Comparison of ENCODE assay signal across 9 mouse cellular contexts in the genomic region with DNA sequence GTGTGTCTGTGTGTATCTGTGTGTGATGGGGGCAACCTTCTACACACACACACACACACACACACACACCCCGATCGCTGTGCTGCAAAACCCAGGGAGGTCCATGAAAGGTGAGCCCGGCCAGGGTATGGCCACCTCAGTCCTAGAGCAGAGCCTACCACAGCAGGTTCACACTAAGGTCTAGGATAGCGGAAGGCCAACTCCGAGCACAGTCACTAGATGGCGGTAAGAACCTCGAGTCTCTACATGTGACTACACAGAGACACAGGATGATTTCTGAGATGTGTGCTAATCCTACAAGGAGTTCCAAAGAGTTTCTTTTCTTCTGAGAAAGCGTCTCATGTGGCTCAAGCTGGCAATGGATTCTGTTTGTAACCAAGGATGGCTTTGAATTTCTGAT. TPM values are rescaled to one million over a fixed set of nuclear protein-coding genes. Genes with fewer than 3 reads are reported as not detected.
DNase-seq lines count a peak whose midpoint lies in the region; ATAC-seq and TF ChIP-seq lines count a peak whose summit lies in the region.
"Had no signal": no experiment of that assay in that cellular context is flagged by ENCODE, and none has a peak within 500 bp of the region (broad histone marks: within the 10 kb centered on the region; RNA-seq: fewer than 3 reads in every experiment).

No protein-coding gene starts in this region.

- H3K4me2 ChIP-seq in hindbrain, embryonic 14.5 days (replicated peaks) = no peak overlapping the region
- H3K4me2 ChIP-seq in liver, postnatal 0 days (ENCODE audit: low read depth, low read length) = no peak overlapping the region
- H3K4me2 ChIP-seq: heart, embryonic 13.5 days had no signal

- H3K27ac ChIP-seq in hindbrain, embryonic 14.5 days = no peak overlapping the region
- H3K27ac ChIP-seq in liver, postnatal 0 days (ENCODE audit: low read depth) = no peak overlapping the region
- H3K27ac ChIP-seq: heart, embryonic 13.5 days had no signal

- peak; percentile 39 for DNase-seq in cerebellum, adult 8-10 months
- no peak for DNase-seq in cerebellum, adult 11 months
- peak; percentile 44 to 59 for DNase-seq in right cerebral cortex, adult 2 months (ENCODE audit: low spot score in 2 of 2)
- no peak for DNase-seq in right cerebral cortex, postnatal 25 days
- DNase-seq in hindbrain, embryonic 14.5 days (ENCODE audit: low spot score) = peak; percentile 62
- peak; percentile 59 for DNase-seq in liver, postnatal 0 days
- peak; percentile 47 for DNase-seq in right cerebral cortex, postnatal 14 days

- peak; percentile 86 for ATAC-seq in common myeloid progenitor, adult 5-6 weeks (replicated peaks; ENCODE audit: low read depth, poor library complexity, severe bottlenecking)
- no peak for ATAC-seq in hindbrain, embryonic 14.5 days (ENCODE audit: low FRiP score)
- ATAC-seq in liver, postnatal 0 days = peak; percentile 53

- no peak overlapping the region for H3K9ac ChIP-seq in hindbrain, embryonic 14.5 days
- H3K9ac ChIP-seq in liver, postnatal 0 days (replicated peaks) = no peak overlapping the region
- H3K9ac ChIP-seq: heart, embryonic 13.5 days had no signal

- no peaks in the 10 kb centered on the region for H3K36me3 ChIP-seq in hindbrain, embryonic 14.5 days (replicated peaks; ENCODE audit: control insufficient read depth, insufficient read depth)
- no peaks in the 10 kb centered on the region for H3K36me3 ChIP-seq in liver, postnatal 0 days (replicated peaks; ENCODE audit: insufficient read depth, low read length)
- H3K36me3 ChIP-seq: heart, embryonic 13.5 days had no signal

- WGBS in hindbrain, embryonic 14.5 days = 46% methylated on average over 8 of the region's 8 CpGs
- WGBS in liver, postnatal 0 days (ENCODE audit: insufficient replicate concordance) = 35% methylated on average over 8 of the region's 8 CpGs

- no peaks in the 10 kb centered on the region for H3K27me3 ChIP-seq in hindbrain, embryonic 14.5 days (ENCODE audit: control insufficient read depth, insufficient read depth, low read length)
- H3K27me3 ChIP-seq in liver, postnatal 0 days (ENCODE audit: insufficient read depth, low read length) = no peaks in the 10 kb centered on the region
- H3K27me3 ChIP-seq: heart, embryonic 13.5 days had no signal

- peak; percentile 74 for TF ChIP-seq CTCF in liver, postnatal 0 days (IDR thresholded peaks at IDR 0.05; ENCODE audit: low read depth)

- no peaks in the 10 kb centered on the region for H3K9me3 ChIP-seq in hindbrain, embryonic 14.5 days (ENCODE audit: control insufficient read depth, low read length)
- no peaks in the 10 kb centered on the region for H3K9me3 ChIP-seq in liver, postnatal 0 days (ENCODE audit: low read length)
- H3K9me3 ChIP-seq: heart, embryonic 13.5 days had no signal

- no peak for TF ChIP-seq EP300 in liver, postnatal 0 days (IDR thresholded peaks at IDR 0.05; ENCODE audit: low read depth)

- H3K4me3 ChIP-seq in hindbrain, embryonic 14.5 days (replicated peaks; ENCODE audit: low read length) = no peak overlapping the region
- no peak overlapping the region for H3K4me3 ChIP-seq in liver, postnatal 0 days (ENCODE audit: low read depth, low read length)
- H3K4me3 ChIP-seq: heart, embryonic 13.5 days had no signal

- H3K4me1 ChIP-seq in hindbrain, embryonic 14.5 days (replicated peaks; ENCODE audit: control insufficient read depth, insufficient read depth, low read length) = no peaks in the 10 kb centered on the region
- H3K4me1 ChIP-seq in liver, postnatal 0 days (ENCODE audit: insufficient read depth) = no peaks in the 10 kb centered on the region

RNA-seq across cellular contexts. Expression of a gene that starts 17.4 kb away (rescaled TPM):
- not detected in 2 replicates for total RNA-seq in common myeloid progenitor, adult 5-6 weeks (2017)
- polyA plus RNA-seq in hindbrain, embryonic 14.5 days (2014; fragmentation: Nextera tagmentation; extraction: Ambion mirVana) = not detected in 2 replicates
- polyA plus RNA-seq in liver, postnatal 0 days (2015; fragmentation: Nextera tagmentation; extraction: Ambion mirVana) = 5.9 and 9.6 TPM in 2 replicates

RNA-seq across cellular contexts. Expression of a gene that starts 19.8 kb away (rescaled TPM):
- total RNA-seq in common myeloid progenitor, adult 5-6 weeks (2017) = 27.6 and 44.5 TPM in 2 replicates
- polyA plus RNA-seq in hindbrain, embryonic 14.5 days (2014; fragmentation: Nextera tagmentation; extraction: Ambion mirVana) = 57.3 and 65.0 TPM in 2 replicates
- 10.5 and 10.8 TPM in 2 replicates for polyA plus RNA-seq in liver, postnatal 0 days (2015; fragmentation: Nextera tagmentation; extraction: Ambion mirVana)

RNA-seq across cellular contexts. Expression of a gene that starts 22.2 kb away (rescaled TPM):
- 13.4 and 25.0 TPM in 2 replicates for total RNA-seq in common myeloid progenitor, adult 5-6 weeks (2017)
- polyA plus RNA-seq in hindbrain, embryonic 14.5 days (2014; fragmentation: Nextera tagmentation; extraction: Ambion mirVana) = 37.8 and 50.5 TPM in 2 replicates
- polyA plus RNA-seq in liver, postnatal 0 days (2015; fragmentation: Nextera tagmentation; extraction: Ambion mirVana) = 7.6 and 7.9 TPM in 2 replicates

Comparison
In these comparisons a context has a peak if more than half of its experiments do, and no peak if none do; other contexts are left out.
1. DNase-seq: peak in cerebellum, adult 8-10 months (single experiment), right cerebral cortex, adult 2 months (2 of 2), hindbrain, embryonic 14.5 days (single experiment), liver, postnatal 0 days (single experiment) and right cerebral cortex, postnatal 14 days (single experiment); none in cerebellum, adult 11 months (single experiment) and right cerebral cortex, postnatal 25 days (single experiment).